Mouse (Mus musculus) kidney, adult 9 months (tissue): ENCODE results near the gene Cfl1.
A peak's percentile ranks its signal among the peaks of the same experiment; 100 is the strongest.

ENCODE experiments used
- DNase-seq: peaks from one replicate; pipeline ENCODE4 v3.0.0; 2022

The Cfl1 gene

DNA sequence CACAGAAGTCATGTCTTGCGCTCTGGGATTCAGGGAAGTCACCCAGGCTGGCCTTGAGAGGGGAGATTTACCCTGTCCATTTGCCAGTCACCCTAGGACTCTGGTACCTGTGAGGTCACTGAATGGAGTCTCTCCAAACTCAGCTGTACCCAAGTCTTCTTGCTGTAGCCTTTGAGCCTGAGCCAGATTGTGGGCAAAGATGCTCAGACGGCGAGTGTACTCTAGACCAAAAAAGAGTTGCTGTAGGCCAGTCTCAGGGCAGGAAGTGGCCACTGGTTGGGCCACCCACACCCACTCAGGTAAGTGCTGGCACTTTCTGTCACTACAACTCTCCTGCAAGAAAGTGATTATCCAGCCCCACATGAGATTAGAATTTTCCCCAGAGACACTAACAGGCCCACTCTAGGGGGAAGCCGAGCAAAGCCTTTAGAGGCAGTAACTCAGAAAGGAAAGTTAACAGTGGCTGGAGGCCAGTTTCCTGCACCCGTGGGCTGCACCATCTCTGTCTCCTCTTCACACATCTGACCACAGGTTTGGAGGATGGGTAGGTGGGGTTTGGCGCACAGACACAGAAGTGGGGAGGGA, 23.2 kb upstream of the Cfl1 start:
- DNase-seq, result no peak

DNA sequence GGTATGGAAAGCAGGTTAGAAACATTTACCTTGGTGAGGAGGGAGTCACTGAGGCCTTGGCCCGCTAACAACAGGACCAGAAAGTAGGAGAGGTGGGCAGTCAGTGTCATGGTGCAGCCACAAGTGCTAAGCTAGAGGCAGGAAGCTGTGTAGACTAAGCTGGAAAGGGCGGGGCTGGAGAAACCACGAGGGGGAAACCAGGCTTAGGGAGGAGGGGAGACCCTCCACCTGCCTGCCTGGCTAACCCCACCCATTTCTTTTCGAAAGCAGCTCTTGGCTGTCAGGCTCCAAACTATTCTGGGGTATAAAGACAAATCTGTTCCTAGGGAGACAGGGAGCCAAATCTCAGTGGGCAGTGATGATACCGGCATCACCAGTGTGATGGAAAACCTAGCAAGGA, 21.9 kb upstream of the Cfl1 start, which contains the start of gene Ctsw:
Gene Ctsw, minus strand, starts transcription at position 134 of the 400 bp plus-strand sequence.
- DNase-seq, result no peak

- no peak for DNase-seq
Observed at GRCm38 (mm10) chr19:5471846-5472245, 18.4 kb upstream of the Cfl1 start.

GRCm38 (mm10) chr19:5472857-5473256, 17.4 kb upstream of the Cfl1 start:
- no peak for DNase-seq

DNA sequence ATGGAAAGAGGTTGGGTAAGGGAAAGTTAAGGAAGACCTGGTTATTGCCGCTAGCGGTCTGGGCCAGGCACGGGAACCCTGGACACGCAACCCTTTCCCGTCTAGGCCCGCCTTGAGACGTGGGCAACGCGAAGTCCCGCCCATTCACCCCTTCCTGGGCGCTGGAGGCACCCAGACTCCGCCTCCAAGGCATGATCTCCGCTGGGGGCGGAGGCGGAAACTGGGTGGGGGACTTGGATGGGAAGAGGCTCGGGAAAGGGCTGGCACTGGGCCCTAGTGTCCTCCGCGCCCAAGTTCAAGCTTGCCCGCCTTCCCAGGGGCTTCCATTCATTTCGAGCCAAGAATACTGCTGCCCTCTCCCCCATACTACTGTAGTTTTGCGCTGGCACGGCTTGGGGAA, 16.5 kb upstream of the Cfl1 start, which contains the start of gene Efemp2:
Gene Efemp2, plus strand, starts transcription at position 235 of the 400 bp plus-strand sequence.
- DNase-seq, result peak; percentile 75

GRCm38 (mm10) chr19:5474281-5475068, 15.8 kb upstream of the Cfl1 start:
- DNase-seq, result no peak

DNA sequence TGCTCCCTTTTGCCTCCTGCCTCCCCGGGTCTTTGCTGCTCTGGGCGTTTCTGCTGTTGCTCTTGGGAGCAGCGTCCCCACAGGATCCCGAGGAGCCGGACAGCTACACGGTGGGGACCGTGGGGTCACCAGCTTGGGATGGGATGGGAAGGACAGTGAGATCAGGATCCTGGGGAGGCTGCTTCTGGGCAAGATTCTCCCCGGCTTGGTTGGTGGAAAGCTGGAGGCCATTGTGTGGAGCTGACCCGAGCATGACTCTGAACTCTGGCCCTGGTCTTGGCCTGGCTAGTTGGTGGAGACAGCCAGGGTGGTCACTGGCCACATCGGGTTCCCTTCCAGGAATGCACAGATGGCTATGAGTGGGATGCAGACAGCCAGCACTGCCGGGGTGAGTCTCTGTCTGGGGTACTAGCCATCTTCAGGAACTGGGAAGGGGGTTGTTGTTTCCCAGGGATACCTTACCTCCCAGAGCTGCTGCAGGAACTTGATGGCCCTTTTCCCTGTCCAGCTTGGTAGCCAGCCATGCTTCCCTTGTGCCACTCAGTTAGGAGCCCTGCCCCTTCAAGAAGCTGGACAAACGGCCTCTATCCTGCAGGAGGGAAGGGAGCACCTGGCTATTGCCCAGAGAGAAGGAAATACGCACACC, 15.1 kb upstream of the Cfl1 start:
- DNase-seq, result no peak

DNA sequence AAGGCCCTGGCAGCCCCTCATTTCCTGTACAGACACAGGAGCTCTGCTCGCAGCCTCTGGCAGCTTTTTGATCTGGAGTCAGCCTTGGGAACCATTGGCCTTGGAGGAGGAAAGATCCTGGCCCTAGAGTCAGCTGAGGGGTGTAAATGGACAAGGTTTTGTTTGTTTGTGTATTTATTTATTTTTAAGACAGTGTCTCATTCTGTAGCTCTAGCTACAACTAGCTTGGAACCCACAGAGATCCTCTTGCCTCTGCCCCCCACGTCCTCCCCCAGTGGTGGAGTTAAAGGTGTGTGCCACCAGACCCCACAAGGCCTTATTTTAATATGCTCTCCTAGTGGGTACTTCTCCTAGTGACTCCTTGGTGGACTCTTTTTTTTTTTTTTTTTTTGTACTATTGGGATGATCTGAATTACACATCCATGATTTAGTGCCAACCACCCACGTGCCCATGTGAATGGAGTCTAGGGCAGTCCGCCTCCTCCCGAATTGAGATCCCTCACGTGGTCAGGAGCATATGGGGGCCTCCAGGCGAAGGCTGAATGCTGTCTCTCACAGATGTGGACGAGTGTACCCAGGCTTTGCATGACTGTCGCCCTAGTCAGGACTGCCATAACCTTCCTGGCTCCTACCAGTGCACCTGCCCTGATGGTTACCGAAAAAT, 13.1 kb upstream of the Cfl1 start:
- no peak for DNase-seq

GRCm38 (mm10) chr19:5477668-5478300, 12.5 kb upstream of the Cfl1 start:
- no peak for DNase-seq

GRCm38 (mm10) chr19:5480016-5480415, 10.2 kb upstream of the Cfl1 start:
- no peak for DNase-seq

DNA sequence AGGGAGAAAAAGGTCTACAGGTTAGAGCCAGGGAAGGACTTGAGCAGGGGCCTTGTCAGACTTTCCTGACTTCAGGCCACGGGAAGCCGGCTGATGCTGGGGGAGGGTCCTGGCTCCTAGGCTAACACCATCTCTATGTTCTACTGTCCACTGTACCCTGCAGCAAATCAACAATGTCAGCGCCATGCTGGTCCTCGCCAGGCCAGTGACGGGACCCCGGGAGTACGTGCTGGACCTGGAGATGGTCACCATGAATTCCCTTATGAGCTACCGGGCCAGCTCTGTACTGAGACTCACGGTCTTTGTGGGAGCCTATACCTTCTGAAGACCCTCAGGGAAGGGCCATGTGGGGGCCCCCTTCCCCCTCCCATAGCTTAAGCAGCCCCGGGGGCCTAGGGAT, 8.9 kb upstream of the Cfl1 start:
- no peak for DNase-seq

- no peak for DNase-seq
Observed at GRCm38 (mm10) chr19:5483386-5484359, 6.6 kb upstream of the Cfl1 start.

- no peak for DNase-seq
Observed at GRCm38 (mm10) chr19:5484496-5484895, 5.8 kb upstream of the Cfl1 start.

- no peak for DNase-seq
Observed at GRCm38 (mm10) chr19:5485371-5485770, 4.9 kb upstream of the Cfl1 start.

GRCm38 (mm10) chr19:5485821-5486220, 4.4 kb upstream of the Cfl1 start:
- DNase-seq, result no peak

- no peak for DNase-seq
Observed at GRCm38 (mm10) chr19:5486286-5486685, 4.0 kb upstream of the Cfl1 start.

- DNase-seq, result no peak
Observed at GRCm38 (mm10) chr19:5486771-5487170, 3.5 kb upstream of the Cfl1 start.

DNA sequence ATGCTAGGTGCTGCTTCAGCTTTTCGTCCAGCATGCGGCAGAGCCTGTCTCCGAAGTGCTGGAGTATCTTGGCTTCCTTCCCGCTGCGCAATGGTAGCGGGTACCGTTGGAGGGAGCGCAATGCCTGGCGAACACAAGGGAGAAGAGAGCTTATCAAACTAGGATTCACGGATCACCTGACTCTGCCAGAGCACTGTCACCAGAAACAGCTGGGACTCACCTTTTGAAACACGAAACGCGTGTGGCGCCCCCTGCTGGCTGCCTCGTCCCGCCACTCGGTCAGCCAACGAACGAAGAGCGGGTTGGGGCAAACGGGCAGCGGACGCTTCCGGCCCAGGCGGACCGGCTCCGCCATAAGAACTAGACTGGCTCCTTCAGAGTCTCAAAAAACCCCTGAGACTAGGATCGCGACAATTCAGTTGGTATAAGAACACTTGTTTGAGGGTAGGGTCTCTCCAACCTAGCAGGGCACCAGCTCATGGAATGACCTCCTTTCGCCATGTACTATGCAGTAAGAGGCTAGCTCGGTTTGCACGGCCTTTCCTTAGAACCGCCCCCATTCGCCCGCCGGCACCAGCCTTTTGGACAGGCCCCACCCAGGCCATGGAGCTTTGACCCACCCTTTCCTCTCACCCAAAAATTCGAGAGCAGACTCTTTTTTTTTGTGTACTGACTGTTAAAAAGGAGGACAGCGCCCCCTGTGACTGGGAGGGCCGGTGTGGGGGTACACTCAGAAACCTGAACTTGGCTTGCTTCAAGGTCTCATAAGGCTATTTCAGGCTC, 2.3 kb upstream of the Cfl1 start, which contains the start of gene Mus81:
Gene Mus81, minus strand, starts transcription at position 635 of the 783 bp plus-strand sequence.
- peak; percentile 99 for DNase-seq

- DNase-seq, result peak; percentile 99
Observed at GRCm38 (mm10) chr19:5488878-5489571, 1.2 kb upstream of the Cfl1 start.

GRCm38 (mm10) chr19:5489721-5490120, 534 bp upstream of the Cfl1 start:
- peak; percentile 45 for DNase-seq
